Mouse (Mus musculus) urinary bladder, postnatal 36 days (tissue): ENCODE measurements around the gene Fam240b.
"Not testable (repeated sequence)": the region's sequence is repeated elsewhere in the genome, so short reads cannot be mapped to it uniquely, and the experiment has no call there.

Experiments
- DNase-seq, 2 experiments: peaks; one replicate each; pipeline ENCODE4 v3.0.0; 2022; ENCODE audit warnings: low spot score in 2 of 2, mixed read lengths in 1 of 2

Gene Fam240b

DNA sequence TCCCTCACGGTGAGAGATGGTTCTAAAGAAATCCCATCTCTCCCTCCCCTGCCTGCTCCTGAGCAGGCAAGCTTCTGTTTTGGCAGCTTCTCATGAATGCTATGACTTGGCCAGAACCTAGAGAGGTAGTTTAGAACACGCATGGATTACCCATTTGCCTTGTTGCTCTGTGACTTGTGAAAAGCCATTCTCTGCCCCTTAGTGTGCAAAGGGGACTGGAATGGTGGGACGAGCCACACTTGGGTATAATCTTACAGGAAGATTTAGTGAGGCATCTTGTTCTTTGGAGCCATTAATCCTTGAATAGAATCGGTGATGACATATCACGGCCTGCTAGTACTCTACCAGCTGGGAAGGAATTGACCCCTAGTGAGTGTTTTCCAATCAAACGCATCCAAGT, at the start of gene Fam240b:
Fam240b (minus strand) TSS at position 101 of the 400 bp plus-strand sequence.
- no peak for DNase-seq

DNA sequence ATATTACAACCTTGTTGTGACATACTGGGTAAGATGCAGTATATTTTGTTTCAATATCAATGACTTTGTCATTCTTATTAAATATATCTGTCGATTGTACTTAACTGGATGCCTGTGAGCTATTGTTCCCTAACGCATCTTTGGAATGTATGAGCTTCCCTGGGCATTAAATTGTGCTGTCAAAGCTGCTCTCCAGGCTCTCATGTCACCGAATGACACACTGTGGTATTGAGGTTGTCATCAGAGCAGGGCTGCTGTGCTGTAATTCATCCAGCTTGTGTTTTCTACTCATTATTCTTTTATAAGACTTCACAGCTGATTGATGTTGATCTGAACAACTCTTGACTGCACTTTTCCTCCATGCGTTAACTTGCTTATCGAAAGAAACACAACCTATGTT, 32.5 kb upstream of the Fam240b start:
- DNase-seq: no peak

DNA sequence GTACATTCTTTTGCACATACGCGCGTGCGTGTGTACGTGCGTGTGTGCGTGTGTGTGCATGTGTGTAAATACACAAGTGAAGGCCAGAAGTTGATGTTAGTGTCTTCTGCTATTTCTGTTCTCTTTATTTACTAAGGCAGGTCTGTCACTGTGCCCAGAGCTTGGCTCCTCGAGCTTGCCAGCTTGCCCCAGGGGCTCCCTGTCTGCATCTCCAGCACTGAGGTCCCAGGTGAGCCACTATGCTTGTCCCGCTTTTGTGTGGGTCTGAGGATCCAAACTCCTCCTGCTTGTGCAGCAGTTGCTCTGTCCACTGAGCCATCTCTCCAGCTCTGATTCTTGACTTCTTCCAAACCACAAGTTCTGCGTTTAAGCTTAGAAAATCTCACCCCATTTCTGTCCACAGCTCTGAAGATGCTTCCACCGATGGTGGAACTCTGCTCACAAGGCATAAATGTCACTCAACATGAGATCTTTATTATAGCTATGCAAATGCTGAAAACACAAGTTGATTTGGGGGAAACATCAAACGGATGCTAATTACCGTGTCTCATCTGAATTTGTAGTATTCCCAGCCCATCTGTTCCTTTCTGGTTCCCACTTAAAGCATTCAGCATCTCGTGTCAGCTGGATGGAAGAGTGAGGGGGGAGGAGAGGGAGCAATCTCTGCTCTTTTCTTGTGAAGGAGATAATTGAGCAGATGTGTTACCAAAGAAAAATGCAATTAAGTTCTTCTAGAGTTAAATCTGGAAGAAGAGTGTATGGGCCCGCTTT, 29.1 kb upstream of the Fam240b start:
- no peak for DNase-seq

DNA sequence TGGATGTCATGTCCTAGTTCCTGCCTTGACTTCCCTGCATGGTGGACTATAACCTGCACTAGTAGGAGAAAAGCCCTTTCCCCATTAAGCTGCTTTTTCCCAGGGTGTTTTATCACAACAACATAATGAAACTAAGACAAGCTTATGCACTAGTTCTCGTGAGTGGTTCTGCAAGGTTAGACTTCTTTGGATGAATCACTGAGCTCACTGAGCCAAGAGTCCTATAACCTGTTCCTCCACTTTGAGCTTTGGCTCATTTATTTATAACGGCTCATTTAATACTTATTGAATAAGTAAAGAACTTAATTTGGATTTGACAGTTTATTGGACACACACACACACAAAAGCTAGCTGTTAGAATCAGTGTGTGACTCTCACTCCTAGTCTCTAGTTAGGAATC, 16.7 kb upstream of the Fam240b start:
- no peak for DNase-seq

DNA sequence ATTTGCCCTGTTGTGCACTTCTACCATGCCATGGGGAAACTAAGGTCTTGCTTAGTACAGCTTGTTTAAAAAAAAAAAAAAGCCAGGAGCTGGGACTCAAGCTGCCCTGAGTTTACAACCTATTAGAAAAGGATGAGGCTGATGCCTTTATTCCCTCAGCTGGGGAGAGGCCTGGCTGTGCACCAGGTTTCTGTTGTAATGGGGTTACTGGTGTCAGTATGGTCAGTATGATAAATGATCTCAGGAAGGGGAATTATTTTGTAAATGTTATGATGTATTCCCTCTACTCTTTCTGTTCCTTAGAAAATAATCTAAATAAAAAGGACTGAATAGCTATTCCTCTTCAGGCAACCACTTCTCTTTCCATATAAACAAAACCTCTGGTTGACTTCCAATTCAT, 14.0 kb upstream of the Fam240b start:
- no peak for DNase-seq

DNA sequence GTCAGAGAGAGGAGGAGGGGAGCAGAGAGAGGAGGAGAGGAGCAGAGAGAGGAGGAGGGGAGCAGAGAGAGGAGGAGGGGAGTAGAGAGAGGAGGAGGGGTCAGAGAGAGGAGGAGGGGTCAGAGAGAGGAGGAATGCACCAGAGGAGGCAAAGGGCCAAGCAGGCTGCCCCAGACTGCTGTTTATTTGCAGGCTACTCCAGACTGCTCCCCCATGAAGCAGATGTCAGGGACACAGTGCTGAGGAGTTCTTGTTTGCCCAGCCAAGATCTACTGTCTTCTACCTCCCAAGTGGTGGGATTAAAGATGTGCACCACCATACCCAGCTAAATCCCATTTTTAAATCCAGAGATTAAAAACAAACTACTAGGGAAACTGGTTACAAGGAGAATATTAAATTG, 9.8 kb upstream of the Fam240b start:
- DNase-seq: no peak

DNA sequence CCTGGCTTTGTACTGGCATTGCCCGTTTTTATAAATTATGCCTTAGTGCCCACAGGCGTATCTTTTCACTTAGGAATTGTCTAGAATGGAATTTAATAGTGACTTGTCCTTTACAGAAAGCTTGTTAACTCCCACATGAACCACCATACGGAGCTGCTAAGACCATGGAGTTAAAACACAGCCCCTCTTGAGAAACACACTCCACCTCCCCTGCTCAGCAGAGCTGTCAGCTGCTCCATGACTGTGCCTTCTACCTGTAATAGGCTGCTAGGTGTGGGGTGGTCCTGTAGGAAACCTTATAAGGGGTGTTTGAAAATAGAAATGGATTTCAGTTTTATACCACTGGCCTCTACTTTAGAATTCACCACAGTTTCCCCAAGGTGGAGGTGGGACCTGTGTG, 5.2 kb upstream of the Fam240b start:
- DNase-seq: no peak

DNA sequence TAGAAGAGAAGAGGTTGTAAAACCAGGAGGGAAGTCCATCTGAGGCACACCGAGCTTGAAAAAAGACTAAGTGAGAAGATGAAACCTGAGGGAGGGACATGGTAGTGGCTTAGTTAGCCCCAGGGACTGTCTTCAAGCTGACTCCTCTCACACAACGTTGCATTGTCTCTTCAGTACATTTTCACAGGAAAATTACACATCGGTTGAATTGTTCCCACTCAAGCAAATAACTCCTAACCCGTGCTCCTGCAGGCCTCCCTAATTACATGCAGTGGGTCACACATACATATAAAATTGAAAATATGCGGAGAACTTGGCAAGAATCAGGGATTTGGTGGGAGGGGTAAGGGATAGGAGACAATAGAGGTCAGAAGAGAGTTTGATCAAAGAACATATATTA, 4.0 kb downstream of the Fam240b start:
- no peak for DNase-seq

DNA sequence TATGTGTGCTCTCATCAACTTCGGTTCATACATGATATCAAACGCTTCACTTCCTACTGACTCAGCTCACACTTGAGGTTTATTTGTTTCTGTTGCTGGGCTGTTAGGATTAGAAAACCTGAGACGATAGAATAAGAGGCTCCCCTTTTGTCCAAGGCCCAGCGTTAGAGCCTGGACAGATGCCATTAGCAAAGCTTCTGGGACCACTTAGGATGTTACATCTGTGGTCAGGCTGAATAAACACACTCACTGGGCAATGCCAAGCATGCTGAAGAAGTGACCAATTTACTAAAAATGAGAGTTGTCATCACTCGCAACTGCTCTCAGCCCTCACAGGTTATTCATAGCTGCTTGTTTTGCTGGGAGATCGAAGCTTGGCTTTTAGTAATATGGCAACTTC, 7.7 kb downstream of the Fam240b start:
- DNase-seq: no peak

DNA sequence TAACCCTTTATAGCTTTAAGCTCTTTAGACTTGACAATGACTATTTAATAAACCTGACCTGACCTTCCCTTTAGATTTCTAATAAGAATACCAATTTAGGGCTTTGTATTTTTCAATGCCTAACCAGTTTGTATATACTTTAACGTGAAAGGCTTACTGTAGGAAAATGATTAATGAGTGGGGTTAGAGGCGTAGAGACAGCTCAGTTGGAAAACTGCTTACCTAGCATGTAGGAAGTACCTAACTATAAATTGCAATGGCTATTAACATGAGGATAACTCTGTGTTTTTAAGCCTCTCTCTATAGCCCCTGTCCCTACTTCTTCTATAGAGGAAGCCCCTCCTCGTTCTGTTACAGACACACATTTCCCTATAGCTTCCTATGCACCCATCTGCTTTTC, 17.6 kb downstream of the Fam240b start:
- DNase-seq: no peak

DNA sequence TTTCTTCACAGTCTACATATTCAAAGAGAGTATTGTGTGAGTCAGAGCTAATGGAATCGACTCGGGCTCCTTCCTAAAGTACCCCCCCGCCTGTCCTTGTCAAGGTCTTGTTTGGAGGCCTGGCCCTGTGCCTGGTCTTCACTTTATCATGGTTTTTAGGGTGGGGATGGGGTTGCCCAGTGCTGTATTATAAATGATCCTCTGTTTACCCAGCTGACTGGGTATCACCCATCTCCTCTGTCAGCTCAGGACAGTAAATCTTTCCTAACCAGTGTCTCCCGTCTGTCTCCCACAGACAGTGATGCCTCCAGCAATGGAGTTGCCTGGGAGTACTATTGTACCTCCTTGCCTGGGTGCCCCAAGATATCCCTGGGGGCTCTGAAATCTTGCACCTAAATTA, 19.6 kb downstream of the Fam240b start:
- no peak for DNase-seq

DNA sequence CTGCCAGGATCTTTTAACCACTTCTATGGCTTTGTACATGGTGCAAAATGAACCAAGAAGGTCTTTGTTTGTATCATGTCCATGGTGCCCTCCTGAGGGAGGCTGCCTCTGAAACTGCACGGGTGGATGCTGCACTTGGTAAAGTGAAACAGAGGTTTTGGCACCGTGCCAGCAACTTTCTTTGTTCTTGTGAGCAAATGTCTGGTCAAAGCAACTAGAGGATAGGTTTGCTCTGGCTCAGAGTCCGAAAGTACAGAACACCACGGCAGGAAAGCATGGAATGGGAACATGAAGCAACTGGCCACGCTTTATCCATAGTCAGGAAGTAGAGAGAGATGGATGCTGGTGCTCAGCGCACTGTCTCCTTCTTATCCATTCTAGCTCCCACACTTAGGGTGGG, 29.7 kb downstream of the Fam240b start:
- DNase-seq: no peak

DNA sequence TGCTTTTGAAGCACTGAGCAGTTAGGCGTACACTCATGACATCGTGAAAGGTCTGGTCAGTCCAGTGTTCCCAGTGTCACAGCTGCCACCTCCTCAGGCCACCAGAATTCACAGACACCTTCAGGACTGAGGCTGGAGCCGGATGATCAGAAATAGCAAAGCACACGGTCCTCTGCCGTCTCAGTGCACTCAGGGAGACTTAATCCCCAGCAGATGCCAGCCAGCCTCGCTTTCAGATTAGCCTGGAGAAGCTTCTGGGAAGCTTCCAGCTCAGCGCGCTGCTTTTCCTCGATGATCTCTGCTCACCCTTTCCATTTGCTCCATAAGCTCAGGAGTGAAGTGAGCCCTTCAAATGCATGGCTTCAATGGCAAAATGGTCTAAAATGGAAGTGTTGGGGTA, 32.4 kb downstream of the Fam240b start:
- DNase-seq: no peak

DNA sequence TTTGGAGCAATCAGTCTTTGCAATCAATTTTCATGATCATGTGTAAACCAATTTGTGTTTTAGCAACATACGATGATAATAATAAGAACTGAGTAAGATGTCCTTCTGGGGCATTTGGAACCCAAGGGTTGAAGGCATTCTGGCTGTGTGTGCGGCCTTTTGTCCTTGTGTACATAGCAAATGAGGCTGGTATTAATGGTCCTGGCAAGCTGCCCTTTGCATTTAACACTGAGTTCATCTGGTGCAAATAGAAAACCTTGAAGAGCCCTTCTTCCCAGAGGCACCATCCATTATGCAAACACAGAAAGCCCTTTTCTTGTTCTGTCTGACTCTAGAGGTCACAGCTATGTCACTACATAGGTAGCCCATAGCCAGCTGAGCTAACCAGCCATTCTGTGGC, 35.0 kb downstream of the Fam240b start:
- DNase-seq: no peak

DNA sequence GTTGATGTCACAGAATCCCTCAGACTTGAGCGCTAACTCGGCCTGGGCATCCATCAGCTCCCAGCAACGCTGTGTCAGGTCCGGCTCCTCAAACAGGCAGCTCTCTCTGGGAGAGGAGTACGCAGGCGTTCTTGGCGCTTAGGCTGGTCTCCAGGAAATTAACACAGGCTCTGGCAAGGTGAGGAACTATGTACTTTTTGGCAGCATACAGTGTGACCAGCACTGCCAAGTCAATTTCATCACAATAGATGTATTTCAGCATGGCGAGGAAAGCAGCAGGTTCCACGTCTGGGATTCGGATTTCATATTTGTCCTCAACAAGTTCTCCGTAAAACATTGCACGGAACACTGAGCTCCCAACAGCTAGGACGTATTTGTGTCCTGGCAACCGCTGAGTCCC, 39.4 kb downstream of the Fam240b start:
- DNase-seq: no peak

DNA sequence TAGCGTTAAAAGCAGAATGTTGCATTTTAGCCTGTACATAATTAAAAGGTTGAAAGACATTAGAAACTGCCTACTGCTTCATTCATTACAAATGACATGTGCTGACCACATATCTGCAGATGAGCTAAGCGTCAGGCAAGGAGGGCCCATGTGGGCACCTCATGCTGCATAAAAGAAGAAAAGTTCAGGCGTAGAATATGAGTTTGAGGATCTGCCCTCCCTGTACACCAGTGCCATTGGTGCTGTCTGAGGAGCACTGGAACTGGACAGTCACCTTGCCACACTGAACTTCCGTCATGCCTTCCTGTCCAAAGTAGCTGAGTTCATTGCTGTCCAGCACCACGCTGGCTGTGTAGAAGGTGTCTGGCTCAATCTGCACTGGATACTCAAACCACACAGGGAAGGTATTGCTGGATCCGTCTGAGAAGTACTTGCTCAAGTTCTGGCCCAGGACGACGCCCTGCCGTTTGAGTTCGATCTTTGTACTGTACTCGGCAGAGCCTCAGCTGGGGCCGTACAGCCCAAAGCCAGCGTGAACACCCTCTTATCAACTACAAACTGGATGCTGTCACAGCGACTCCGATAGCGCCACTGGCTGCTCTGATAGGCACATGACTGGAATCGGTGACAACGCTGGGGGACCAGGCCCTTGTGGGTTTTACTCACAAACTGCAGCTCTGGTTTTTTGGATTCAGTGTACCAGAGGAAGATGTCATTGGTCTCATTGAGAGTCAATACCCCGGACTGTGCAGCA, 40.2 kb downstream of the Fam240b start:
- not testable (repeated sequence) for DNase-seq

DNA sequence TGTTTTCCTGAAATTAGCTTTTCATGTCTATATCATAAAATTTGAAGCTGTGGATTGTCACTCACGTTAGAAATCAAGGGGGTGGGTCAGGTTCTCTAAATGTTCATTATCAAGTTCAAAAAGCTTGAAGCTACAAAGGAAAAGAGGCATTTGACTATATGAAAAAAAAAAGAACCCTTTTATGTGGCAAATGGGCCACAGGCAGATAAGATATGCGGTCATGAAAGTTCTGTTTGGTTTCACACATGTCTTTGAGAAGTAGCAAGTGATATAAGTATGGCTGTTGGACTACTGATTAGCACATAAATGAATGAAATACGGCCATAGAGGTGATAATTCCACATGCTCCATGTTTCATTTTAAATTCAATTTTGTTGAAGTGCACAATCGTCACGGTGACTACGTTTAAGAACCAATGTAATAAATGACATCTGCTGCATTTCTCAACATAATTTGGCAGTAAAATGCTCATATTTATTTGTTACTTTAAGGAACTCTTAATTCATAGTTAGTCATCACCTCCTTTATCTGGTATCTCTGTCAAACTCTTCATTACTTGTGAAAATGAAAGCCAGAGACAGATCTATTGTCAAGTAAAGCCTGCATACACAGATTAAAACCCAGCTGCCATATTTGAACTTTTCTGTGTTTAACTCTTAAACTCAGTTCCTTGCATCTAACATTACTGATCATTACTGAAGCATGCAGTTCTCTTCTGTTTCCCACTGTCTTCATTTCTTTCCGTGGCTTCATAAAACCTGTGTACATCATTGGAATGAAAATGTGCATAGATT, 47.4 kb downstream of the Fam240b start:
- DNase-seq: no peak

DNA sequence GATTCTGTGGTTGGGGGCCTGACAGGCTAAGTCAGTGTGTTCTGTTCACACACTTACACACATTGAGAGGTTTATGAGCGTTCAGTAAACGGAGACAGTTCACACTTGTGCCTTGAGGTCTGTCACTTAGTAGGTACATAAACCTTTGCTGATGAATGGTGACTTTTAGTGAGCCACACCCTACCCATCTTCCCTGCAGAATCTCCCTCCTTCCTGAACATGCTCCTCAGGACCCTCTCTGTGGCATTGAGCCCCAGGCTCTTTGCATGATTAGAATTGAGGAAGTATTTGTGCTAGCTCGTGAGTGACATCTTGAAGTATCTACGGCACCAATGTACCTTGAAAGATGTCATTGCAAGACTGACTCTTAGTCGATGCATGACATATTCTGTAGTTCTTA, 48.9 kb downstream of the Fam240b start:
- DNase-seq: no peak

DNA sequence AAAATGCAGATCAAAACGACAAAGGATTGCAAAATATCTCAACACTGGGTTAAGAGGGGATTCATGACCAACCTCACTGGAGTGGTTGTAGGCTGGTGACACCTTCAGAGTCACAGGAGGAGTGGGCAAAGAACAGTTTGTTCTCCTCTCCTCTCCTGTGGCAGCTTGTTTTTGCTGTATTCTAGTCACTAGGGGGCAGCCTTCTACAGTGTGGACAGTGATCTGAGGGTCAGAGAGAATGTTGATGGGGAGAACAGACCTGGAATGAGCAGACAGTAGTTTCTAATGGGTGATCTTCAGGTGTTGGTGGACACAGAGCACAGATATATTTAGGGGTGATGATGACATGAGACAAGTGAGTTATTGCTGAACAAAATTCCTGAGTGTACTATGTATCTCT, 49.6 kb downstream of the Fam240b start:
- no peak for DNase-seq

DNA sequence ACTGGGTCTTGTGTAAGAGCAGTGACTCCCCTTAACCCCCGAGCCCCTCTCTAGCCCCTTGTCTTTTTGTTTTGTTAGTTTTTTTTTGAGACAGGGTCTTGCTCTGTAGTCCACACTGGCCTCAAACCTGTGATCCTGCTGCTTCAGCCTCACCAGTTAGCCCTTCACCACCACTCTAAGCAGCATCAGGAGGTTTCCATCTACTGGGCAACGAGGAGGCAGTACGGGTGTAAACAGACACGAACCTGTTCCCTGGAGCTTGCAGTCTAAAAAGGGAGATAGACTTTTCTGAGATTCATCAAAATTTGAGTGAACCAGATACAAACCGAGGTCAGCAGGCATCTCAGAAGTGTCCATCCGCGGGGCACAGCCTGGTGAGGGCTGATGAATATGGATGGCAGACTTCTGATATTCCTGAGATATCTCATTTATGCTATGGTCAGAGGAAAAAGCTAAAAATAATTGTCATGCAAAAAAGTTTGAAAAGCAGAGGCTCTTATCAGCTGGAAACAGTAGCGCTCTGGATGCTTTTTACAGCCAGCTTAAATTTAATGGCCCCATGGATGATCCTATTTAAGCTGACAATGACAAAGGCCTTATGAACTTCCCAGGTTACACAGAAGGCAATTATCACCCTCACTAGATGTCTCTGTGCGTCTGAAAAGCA, 52.2 kb downstream of the Fam240b start:
- DNase-seq: no peak

DNA sequence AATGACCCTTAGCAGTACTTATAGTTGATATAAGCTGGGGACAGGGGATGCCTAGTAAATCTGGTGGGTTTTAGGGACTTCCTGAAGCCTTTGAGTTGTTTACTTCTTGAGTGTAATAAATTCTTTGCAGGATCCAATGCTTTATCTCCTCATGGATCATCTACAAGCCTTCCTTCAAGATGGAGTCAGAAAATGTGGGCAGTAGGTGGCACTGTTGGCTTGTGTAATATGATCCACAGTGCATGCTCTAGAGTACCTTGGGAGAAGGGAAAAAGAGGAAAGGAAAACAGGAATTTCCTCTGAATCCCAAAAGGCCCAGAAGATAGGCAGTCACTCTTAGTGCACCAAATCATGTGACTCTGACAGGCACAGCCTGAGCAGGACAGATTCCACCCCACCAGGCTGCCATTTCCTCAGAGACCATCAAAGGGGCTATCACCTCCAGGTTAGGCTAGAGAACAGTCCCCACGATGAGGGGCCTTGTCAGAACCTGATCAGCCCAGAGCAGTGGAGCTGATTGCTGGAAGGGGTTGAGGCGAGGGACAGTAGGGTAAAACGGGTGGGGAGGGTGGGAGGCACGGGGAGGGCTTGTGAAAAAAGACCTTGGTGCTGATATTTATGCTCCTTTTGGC, 54.2 kb downstream of the Fam240b start:
- DNase-seq: peak; percentile 37 to 51

DNA sequence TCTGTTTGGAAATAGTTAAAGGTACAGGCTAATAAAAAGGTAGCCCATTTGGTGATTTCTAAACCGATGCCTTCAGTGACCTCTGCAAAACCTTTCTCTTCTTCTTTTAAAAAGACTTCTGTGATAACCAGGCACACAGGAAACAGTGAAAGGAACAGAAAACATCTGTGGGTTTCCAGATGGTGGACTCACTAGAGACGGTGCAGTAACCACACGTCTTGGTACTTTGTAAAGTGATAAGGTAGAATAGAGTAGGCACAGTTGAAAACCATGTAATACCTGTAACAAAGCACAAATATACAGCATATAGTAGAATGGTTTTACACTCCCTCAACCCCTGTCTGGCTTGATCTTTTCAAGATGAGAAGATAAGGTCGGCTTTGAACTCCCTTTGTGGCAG, 57.0 kb downstream of the Fam240b start:
- no peak for DNase-seq
